Mouse (Mus musculus) bone marrow macrophage, adult 2 months (primary cell): ENCODE measurements around the gene Emc9.

Experiments used
- CTCF ChIP-seq: IDR thresholded peaks from 2 replicates; pipeline ENCODE4 v1.5.1; 2012; ENCODE audit warnings: low read depth, mild to moderate bottlenecking, low read length, moderate library complexity
- POLR2A ChIP-seq: IDR thresholded peaks from 2 replicates; pipeline ENCODE4 v1.6.1; 2012; ENCODE audit warnings: mild to moderate bottlenecking, low read depth, low read length, borderline replicate concordance

- TF ChIP-seq CTCF (no peak), POLR2A (no peak)
These were observed 4.2 kb upstream of the Emc9 start for GRCm38 (mm10) chr14:55589271-55589670.
